Mouse (Mus musculus): Measurements from ENCODE around the gene Zfp383.
"Not testable (repeated sequence)": the region's sequence is repeated elsewhere in the genome, so short reads cannot be mapped to it uniquely, and the experiment has no call there.

DNA sequence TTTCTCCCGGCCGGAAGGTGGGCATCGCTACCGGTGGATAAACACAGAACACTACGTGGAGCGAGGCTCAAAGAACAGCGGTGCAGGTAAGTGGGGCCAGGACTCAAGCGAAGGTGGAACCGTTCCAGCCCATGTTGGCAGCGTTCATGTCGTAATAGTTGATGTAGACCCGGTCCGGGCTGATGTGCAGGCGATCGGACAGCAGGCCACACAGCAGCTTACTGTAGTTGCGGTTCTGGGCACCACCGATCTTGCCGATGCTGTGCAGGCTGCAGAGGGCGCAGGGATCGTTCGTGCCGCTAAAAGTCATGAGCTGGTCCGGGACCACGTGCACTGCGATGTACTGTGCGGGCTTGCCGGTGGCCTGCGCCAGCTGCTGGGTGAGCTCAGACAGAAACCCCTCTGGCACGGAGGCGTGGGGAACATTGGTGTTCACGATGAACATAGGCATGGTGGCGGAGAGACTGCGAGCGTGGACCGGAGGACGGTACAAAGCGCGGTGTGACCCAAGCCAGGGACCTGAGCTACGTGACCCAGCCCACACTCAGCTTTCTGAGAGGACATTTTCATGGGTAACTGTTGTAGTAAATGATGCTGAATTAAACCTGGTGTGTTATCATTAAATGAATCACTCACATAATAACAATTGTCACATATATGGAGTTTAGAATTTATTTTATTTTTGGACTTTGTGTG is 57.2 kb downstream of the Zfp383 start:
- not testable (repeated sequence) for TF ChIP-seq CTCF (IDR thresholded peaks at IDR 0.05; ENCODE audit: control insufficient read depth, insufficient read depth, low read length); POLR2A (IDR thresholded peaks at IDR 0.05; ENCODE audit: borderline replicate concordance, control insufficient read depth, low read depth, low read length)

Measured in bone marrow, adult 2 months (tissue).